ENCODE assay signal across 14 mouse cellular contexts in the genomic region with DNA sequence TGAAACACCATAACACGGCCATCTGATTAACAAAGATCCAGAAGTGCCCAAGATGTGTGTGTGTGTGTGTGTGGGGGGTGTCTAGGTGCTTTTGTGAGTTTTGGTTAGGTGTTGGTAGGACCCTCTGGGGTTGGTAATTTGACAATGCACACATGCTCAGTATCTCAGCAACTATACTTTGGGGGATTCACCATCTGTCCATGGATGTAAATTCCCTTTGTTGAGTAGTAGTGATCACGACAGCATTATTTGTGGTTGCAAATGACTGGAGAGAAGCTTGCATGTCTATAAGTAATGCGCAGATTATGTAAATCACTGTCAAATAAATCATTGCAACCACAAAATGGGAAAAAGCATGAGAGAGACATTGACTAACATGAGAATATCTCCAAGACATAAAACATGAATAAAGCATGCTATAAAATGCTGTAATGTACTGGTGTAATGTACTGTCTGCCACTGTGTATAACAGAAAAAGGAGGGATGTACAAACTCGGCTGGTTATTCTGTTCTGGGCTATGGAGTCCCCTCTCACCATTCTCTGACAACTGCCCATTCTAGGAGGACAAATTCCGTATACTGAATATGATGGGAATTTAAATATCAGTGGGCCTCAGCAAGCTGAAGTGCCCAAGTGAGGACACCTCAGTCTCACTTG.
"Had no signal": no experiment of that assay in that cellular context is flagged by ENCODE, and none has a peak within 500 bp of the region (broad histone marks: within the 10 kb centered on the region; RNA-seq: fewer than 3 reads in every experiment).

No protein-coding gene starts in this region.

- H3K9me3 ChIP-seq: stomach, embryonic 15.5 days had no signal

- DNase-seq: retina, postnatal 1 day; right cerebral cortex, adult 18-20 months; right cerebral cortex, postnatal 14 days; right cerebral cortex, postnatal 25 days; right cerebral cortex, postnatal 4 days; spleen, adult 18-20 months; thymus, adult 18-20 months; thymus, adult 2 months; thymus, postnatal 14 days; thymus, postnatal 25 days; thymus, postnatal 36 days; thymus, postnatal 4 days had no signal

- H3K4me1 ChIP-seq: stomach, embryonic 15.5 days had no signal

- H3K9ac ChIP-seq: stomach, embryonic 15.5 days had no signal

- H3K27me3 ChIP-seq: stomach, embryonic 15.5 days had no signal

- H3K27ac ChIP-seq: stomach, embryonic 15.5 days; stomach, postnatal 0 days had no signal

- H3K36me3 ChIP-seq: stomach, embryonic 15.5 days had no signal

- H3K4me3 ChIP-seq: stomach, embryonic 15.5 days had no signal

- H3K4me2 ChIP-seq: stomach, embryonic 15.5 days had no signal
